Mouse (Mus musculus): ENCODE data around the gene Egfem1.

DNA sequence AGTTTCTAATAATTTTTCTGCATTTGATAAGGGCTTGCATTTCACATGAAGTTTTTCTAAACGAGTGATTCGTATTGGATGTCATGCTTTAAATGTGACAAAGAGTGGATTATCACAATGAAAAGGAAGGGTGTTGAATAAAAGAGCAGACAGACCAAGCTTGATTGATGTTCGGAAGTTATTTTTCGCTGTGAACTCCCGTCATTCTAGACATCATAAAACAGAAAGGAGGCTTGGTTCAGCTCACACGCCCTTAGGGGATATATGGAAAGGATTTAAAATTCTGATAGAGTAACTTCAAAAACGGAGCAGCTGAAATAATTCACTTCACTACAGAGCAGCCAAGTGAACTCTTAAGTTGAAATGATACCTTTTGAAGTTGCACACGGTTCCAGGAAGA is 285.1 kb downstream of the Egfem1 start:
- TF ChIP-seq MAX (IDR thresholded peaks at IDR 0.05) (no peak), MYOD1 (IDR thresholded peaks at IDR 0.05; ENCODE audit: control insufficient read depth, insufficient read length, low read depth) (no peak), CTCF (IDR thresholded peaks at IDR 0.05; ENCODE audit: control insufficient read depth, insufficient read depth, insufficient read length) (no peak)
